Mouse (Mus musculus) MEL (cell line): ENCODE measurements around the gene Kdm5b. TPM values are rescaled to one million over a fixed set of nuclear protein-coding genes. Genes with fewer than 3 reads are reported as not detected.

Source experiments
- DNase-seq: peaks from one replicate; pipeline ENCODE4 v3.0.0; 2011; ENCODE audit warnings: low read depth, low spot score
- H3K27ac ChIP-seq: 2 replicates; pipeline ENCODE4 v1.5.1; 2012; ENCODE audit warnings: low read depth, mild to moderate bottlenecking, control low read depth, low read length, moderate library complexity; ENCODE audit not compliant: control insufficient read depth
- H3K27me3 ChIP-seq, 2 experiments: fragments of 150-350 bp in 1 of 2; sonication (generic) in 1 of 2; 2 replicates each; pipeline ENCODE4 v1.6.1; 2012; ENCODE audit warnings: low read length in 2 of 2, mild to moderate bottlenecking in 2 of 2, improper control_type of control experiment in 1 of 2, moderate library complexity in 1 of 2; ENCODE audit not compliant: insufficient read depth in 2 of 2, control insufficient read depth in 1 of 2
- H3K36me3 ChIP-seq, 2 experiments: 2 replicates each; pipeline ENCODE4 v1.6.1; 2012 to 2014; ENCODE audit warnings: low read length in 2 of 2, improper control_type of control experiment in 1 of 2, inconsistent platforms in 1 of 2, mild to moderate bottlenecking in 1 of 2; ENCODE audit not compliant: insufficient read depth in 2 of 2, control insufficient read depth in 1 of 2
- H3K4me1 ChIP-seq, 2 experiments: fragments of 150-350 bp in 1 of 2; sonication (generic) in 1 of 2; 2 replicates each; pipeline ENCODE4 v1.6.1; 2012; ENCODE audit warnings: low read length in 2 of 2, improper control_type of control experiment in 1 of 2, mild to moderate bottlenecking in 1 of 2; ENCODE audit not compliant: insufficient read depth in 2 of 2, control insufficient read depth in 1 of 2
- H3K4me3 ChIP-seq, 2 experiments: fragments of 150-350 bp in 1 of 2; sonication (generic) in 1 of 2; 2 replicates each; pipeline ENCODE4 v1.5.1; 2012; ENCODE audit warnings: low read depth in 2 of 2, low read length in 2 of 2, mild to moderate bottlenecking in 2 of 2, moderate library complexity in 2 of 2, control low read depth in 1 of 2, improper control_type of control experiment in 1 of 2; ENCODE audit not compliant: control insufficient read depth in 1 of 2, insufficient read depth in 1 of 2
- H3K79me2 ChIP-seq: 2 replicates; pipeline ENCODE4 v1.6.1; 2012; ENCODE audit warnings: mild to moderate bottlenecking, low read length, moderate library complexity; ENCODE audit not compliant: control insufficient read depth, poor library complexity, insufficient read depth
- H3K9ac ChIP-seq: 2 replicates; pipeline ENCODE4 v1.6.1; 2012; ENCODE audit warnings: low read depth, mild to moderate bottlenecking, control low read depth, low read length, moderate library complexity; ENCODE audit not compliant: control insufficient read depth, poor library complexity, severe bottlenecking
- H3K9me3 ChIP-seq: fragments of 150-350 bp; sonication (generic); replicated peaks from 2 replicates; pipeline ENCODE4 v1.6.1; 2012; ENCODE audit warnings: mild to moderate bottlenecking, low read length, improper control_type of control experiment, moderate library complexity; ENCODE audit not compliant: insufficient read depth
- CHD1 ChIP-seq: IDR thresholded peaks from 2 replicates; pipeline ENCODE4 v1.6.1; 2012; ENCODE audit warnings: low read depth, mild to moderate bottlenecking, inconsistent platforms, low read length, improper control_type of control experiment
- CHD2 ChIP-seq: IDR thresholded peaks from 2 replicates; pipeline ENCODE4 v1.6.1; 2011; ENCODE audit warnings: low read length, improper control_type of control experiment
- ELF1 ChIP-seq: IDR thresholded peaks from 2 replicates; pipeline ENCODE4 v1.6.1; 2014; ENCODE audit warnings: low read depth, mild to moderate bottlenecking, inconsistent platforms, low read length, improper control_type of control experiment, moderate library complexity
- EP300 ChIP-seq, 2 experiments: IDR thresholded peaks; 2 replicates each; pipeline ENCODE4 v1.6.1; 2011; ENCODE audit warnings: improper control_type of control experiment in 2 of 2, low read length in 2 of 2, low read depth in 1 of 2, mild to moderate bottlenecking in 1 of 2
- ETS1 ChIP-seq: IDR thresholded peaks from 2 replicates; pipeline ENCODE4 v1.6.1; 2012; ENCODE audit warnings: low read depth, mild to moderate bottlenecking, inconsistent platforms, low read length, improper control_type of control experiment, moderate library complexity
- GABPA ChIP-seq: IDR thresholded peaks from 2 replicates; pipeline ENCODE4 v1.6.1; 2012; ENCODE audit warnings: low read depth, mild to moderate bottlenecking, inconsistent platforms, low read length, improper control_type of control experiment, moderate library complexity
- GATA1 ChIP-seq: IDR thresholded peaks from 2 replicates; pipeline ENCODE4 v1.6.1; 2011; ENCODE audit warnings: low read depth, low read length, improper control_type of control experiment
- KAT2A ChIP-seq: conservative IDR thresholded peaks from 2 replicates; pipeline ENCODE4 v1.6.1; 2012; ENCODE audit warnings: low read depth, low read length, improper control_type of control experiment, inconsistent platforms
- MAFK ChIP-seq: IDR thresholded peaks from 2 replicates; pipeline ENCODE4 v1.6.1; 2011; ENCODE audit warnings: low read depth, mild to moderate bottlenecking, low read length, improper control_type of control experiment, borderline replicate concordance
- MAX ChIP-seq: IDR thresholded peaks from 2 replicates; pipeline ENCODE4 v1.6.1; 2011; ENCODE audit warnings: low read length, improper control_type of control experiment
- MAZ ChIP-seq: IDR thresholded peaks from 2 replicates; pipeline ENCODE4 v1.6.1; 2012; ENCODE audit warnings: low read depth, mild to moderate bottlenecking, inconsistent platforms, low read length, improper control_type of control experiment
- MEF2A ChIP-seq: IDR thresholded peaks from 2 replicates; pipeline ENCODE4 v1.6.1; 2014; ENCODE audit warnings: low read depth, mild to moderate bottlenecking, inconsistent platforms, low read length, improper control_type of control experiment; ENCODE audit not compliant: poor library complexity, insufficient replicate concordance, severe bottlenecking; ENCODE audit errors: extremely low read depth
- MXI1 ChIP-seq: IDR thresholded peaks from 2 replicates; pipeline ENCODE4 v1.6.1; 2011; ENCODE audit warnings: mild to moderate bottlenecking, low read depth, low read length, improper control_type of control experiment
- NRF1 ChIP-seq: IDR thresholded peaks from 2 replicates; pipeline ENCODE4 v1.6.1; 2014; ENCODE audit warnings: low read depth, mild to moderate bottlenecking, inconsistent platforms, low read length, improper control_type of control experiment, moderate library complexity; ENCODE audit not compliant: poor library complexity, insufficient read depth, severe bottlenecking
- POLR2AphosphoS5 ChIP-seq: IDR thresholded peaks from 2 replicates; pipeline ENCODE4 v1.6.1; 2012; ENCODE audit warnings: low read depth, borderline replicate concordance, mild to moderate bottlenecking, inconsistent platforms, low read length, moderate library complexity, mixed read lengths
- RAD21 ChIP-seq: IDR thresholded peaks from 2 replicates; pipeline ENCODE4 v1.6.1; 2011; ENCODE audit warnings: mild to moderate bottlenecking, low read depth, low read length, improper control_type of control experiment
- SIN3A ChIP-seq: IDR thresholded peaks from 2 replicates; pipeline ENCODE4 v1.6.1; 2012; ENCODE audit warnings: low read length, improper control_type of control experiment, inconsistent platforms
- SMC3 ChIP-seq: IDR thresholded peaks from 2 replicates; pipeline ENCODE4 v1.6.1; 2011; ENCODE audit warnings: low read depth, low read length, improper control_type of control experiment
- ZC3H11A ChIP-seq: IDR thresholded peaks from 2 replicates; pipeline ENCODE4 v1.6.1; 2012; ENCODE audit warnings: low read depth, mild to moderate bottlenecking, inconsistent platforms, low read length, improper control_type of control experiment
- ZNF384 ChIP-seq: IDR thresholded peaks from 2 replicates; pipeline ENCODE4 v1.6.1; 2012; ENCODE audit warnings: low read depth, mild to moderate bottlenecking, inconsistent platforms, low read length, improper control_type of control experiment
- polyA plus RNA-seq, 2 experiments: library from polyadenylated mRNA; stranded (reverse) in 1 of 2; unstranded in 1 of 2; fragments of >175 nt in 1 of 2; fragments of >200 nt in 1 of 2; gene quantifications; 2 replicates each; pipeline versions ENCODE4 v1.2.1 to v1.2.4; 2012; ENCODE audit warnings: low replicate concordance in 2 of 2, low read depth in 1 of 2; ENCODE audit not compliant: insufficient read length in 2 of 2, insufficient read depth in 1 of 2, missing spikeins in 1 of 2
- total RNA-seq: library from RNA; depleted of rRNA; stranded (reverse); fragments of 300-350 nt; gene quantifications from 2 replicates; pipeline ENCODE4 v1.2.3, GENCODE M21; 2012

Kdm5b gene
- total and polyA plus RNA-seq, 3 experiments: 25.5 to 48.6 (median 31.8) TPM

DNA sequence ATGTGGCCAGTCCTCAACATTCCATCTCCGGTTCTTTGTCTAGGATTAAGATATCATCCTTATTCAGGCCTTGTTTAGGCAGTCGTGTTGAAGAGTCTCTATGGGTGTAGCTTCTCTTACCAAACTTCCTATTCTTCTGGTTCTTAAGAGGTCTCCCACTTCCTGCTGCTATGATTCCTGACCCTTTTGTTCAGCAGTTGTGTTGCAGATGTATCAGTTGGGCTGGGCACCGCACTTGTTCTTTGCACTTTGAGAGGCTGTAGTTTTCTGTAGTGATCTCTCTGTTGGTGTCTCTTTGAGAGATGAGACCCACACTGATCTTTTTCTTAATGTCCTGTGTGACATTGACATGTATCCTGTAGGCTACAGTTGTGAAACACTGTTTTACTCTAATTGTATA lies 10.7 kb downstream of the Kdm5b start:
- Histone ChIP-seq H3K36me3 (peaks cover 6 to 12% of the 10 kb centered on the region in 2 experiments), H3K9ac (no peak overlapping the region)
- TF ChIP-seq NRF1 (no peak), MAZ (no peak), ELF1 (no peak), GATA1 (no peak), MEF2A (no peak), RAD21 (no peak), GABPA (no peak), CHD1 (no peak), EP300 (IDR thresholded peaks at IDR 0.05; ENCODE audit: low read depth in 1 of 2, low read length in 2 of 2) (no peak), SMC3 (no peak), ETS1 (no peak), KAT2A (no peak), ZNF384 (no peak), POLR2AphosphoS5 (no peak), MXI1 (no peak), MAFK (no peak), MAX (no peak), CHD2 (no peak), SIN3A (no peak)
- TF ChIP-seq, all 39 proteins: peak for 0
- Histone ChIP-seq H3K27me3 (no peaks in the 10 kb centered on the region), H3K27ac (no peak overlapping the region), H3K79me2 (peaks cover 60% of the 10 kb centered on the region), H3K4me3 (no peak overlapping the region), H3K4me1 (peaks cover 5 to 15% of the 10 kb centered on the region in 2 experiments), H3K9me3 (no peaks in the 10 kb centered on the region)
- DNase-seq: no peak

DNA sequence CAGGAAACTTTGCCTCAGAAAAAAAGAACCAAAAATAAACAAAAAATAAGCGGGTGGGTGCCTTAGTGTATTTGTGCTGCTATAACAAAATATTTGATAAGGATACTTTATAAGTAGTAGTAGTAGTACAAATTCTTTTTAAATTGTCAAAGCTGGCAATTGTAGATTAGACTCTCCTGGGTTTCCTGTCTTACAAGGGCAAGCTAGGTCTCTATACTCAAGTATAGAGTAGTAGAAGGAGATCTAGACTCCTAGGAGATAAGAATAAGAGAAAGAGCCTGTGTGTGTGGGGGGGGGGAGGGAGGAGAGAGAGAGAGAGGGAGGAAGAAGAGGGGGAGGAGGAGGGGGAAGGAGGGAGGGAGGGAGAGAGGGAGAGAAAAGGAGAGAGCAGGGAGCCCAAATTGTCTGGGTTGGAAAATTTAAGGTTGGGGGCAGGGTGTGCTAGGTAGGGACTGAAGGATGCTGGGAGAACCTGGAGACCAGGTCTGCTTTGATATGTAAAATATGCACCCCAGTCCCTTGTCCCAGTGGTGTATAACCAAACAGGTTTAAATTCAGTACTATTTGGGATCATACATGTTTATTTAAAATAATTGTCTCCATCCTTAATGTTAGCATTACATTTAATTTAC lies 13.4 kb downstream of the Kdm5b start:
- DNase-seq: no peak
- no peaks in the 10 kb centered on the region for H3K27me3 ChIP-seq
- no peak overlapping the region for H3K9ac ChIP-seq
- TF ChIP-seq MAFK (no peak), ZC3H11A (no peak), EP300 (IDR thresholded peaks at IDR 0.05; ENCODE audit: low read depth in 1 of 2, low read length in 2 of 2) (0 out of 4 replicates have a peak, but pooled peaks of 1 of the 2 experiments have one; percentile 19)
- no peaks in the 10 kb centered on the region for H3K9me3 ChIP-seq
- H3K4me3 ChIP-seq: no peak overlapping the region
- H3K36me3 ChIP-seq: peaks cover 6 to 12% of the 10 kb centered on the region in 2 experiments
- H3K79me2 ChIP-seq: peaks cover 49% of the 10 kb centered on the region
- peaks cover 5 to 20% of the 10 kb centered on the region in 2 experiments for H3K4me1 ChIP-seq
- H3K27ac ChIP-seq: no peak overlapping the region
